Mouse (Mus musculus): ENCODE measurements around the gene Lpin1. TPM values are rescaled to one million over a fixed set of nuclear protein-coding genes. Genes with fewer than 3 reads are reported as not detected.

Gene Lpin1
- total RNA-seq, 2 experiments from 2014 or later, result 14.5 to 15.8 TPM

Other genes with a start within 250 kb of the Lpin1 start
- 100 to 1,000 TPM; 121 to 140 TPM for gene Ntsr2, start 42.4 kb upstream of the Lpin1 start, total RNA-seq (2021)
- gene Greb1, start 189.9 kb upstream of the Lpin1 start, total RNA-seq (2021), result under 1 TPM; 0.57 to 0.75 TPM
- gene E2f6, start 200.0 kb upstream of the Lpin1 start, total RNA-seq (2021), result 10 to 100 TPM; 23.8 to 26.5 TPM

Data from left cerebral cortex, postnatal 14 days (tissue).